Mouse (Mus musculus) liver, postnatal 0 days (tissue): ENCODE results near the gene Nup210l.

Experiments
- CTCF ChIP-seq: sonication (generic); IDR thresholded peaks from 2 replicates; pipeline ENCODE4 v1.5.1; 2016; ENCODE audit warnings: antibody characterized with exemption, low read depth
- EP300 ChIP-seq: IDR thresholded peaks from 2 replicates; pipeline ENCODE4 v1.6.1; 2016; ENCODE audit warnings: antibody characterized with exemption, low read depth, mild to moderate bottlenecking

GRCm38 (mm10) chr3:90083698-90084324 is 20.1 kb upstream of the Nup210l start:
- TF ChIP-seq CTCF: no peak
- TF ChIP-seq EP300: no peak
